Mouse (Mus musculus) stomach, embryonic 14.5 days (tissue): ENCODE results near the gene Zcwpw1. TPM values are rescaled to one million over a fixed set of nuclear protein-coding genes. Genes with fewer than 3 reads are reported as not detected.
"Not testable (repeated sequence)": the region's sequence is repeated elsewhere in the genome, so short reads cannot be mapped to it uniquely, and the experiment has no call there.

ENCODE experiments used
- ATAC-seq: fragments of 200-750 bp; cut with Nextera tagmentation; 2 replicates; pipeline ENCODE4 v1.8.0; 2017; ENCODE audit warnings: low read depth, moderate TSS enrichment; ENCODE audit not compliant: insufficient number of reproducible peaks, insufficient read depth, low FRiP score
- H3K27ac ChIP-seq: fragments of 300-500 bp; sonication (generic); 2 replicates; pipeline ENCODE4 v1.5.1; 2014; ENCODE audit warnings: mild to moderate bottlenecking, low read length, moderate library complexity, mixed read lengths
- H3K27me3 ChIP-seq: fragments of 300-500 bp; sonication (generic); 2 replicates; pipeline ENCODE4 v1.6.1; 2014; ENCODE audit warnings: low read length, control low read depth, mixed read lengths; ENCODE audit not compliant: control insufficient read depth, insufficient read depth
- H3K36me3 ChIP-seq: fragments of 300-500 bp; sonication (generic); 2 replicates; pipeline ENCODE4 v1.6.1; 2014; ENCODE audit warnings: mild to moderate bottlenecking, control low read depth, low read length, moderate library complexity, mixed read lengths; ENCODE audit not compliant: control insufficient read depth, insufficient read depth
- H3K4me1 ChIP-seq: fragments of 300-500 bp; sonication (generic); 2 replicates; pipeline ENCODE4 v1.6.1; 2014; ENCODE audit warnings: low read length, control low read depth, mixed read lengths; ENCODE audit not compliant: control insufficient read depth, insufficient read depth
- H3K4me2 ChIP-seq: fragments of 300-500 bp; sonication (generic); replicated peaks from 2 replicates; pipeline ENCODE4 v1.6.1; 2014; ENCODE audit warnings: low read depth, low read length, control low read depth
- H3K4me3 ChIP-seq: fragments of 300-500 bp; sonication (generic); 2 replicates; pipeline ENCODE4 v1.5.1; 2014; ENCODE audit warnings: low read depth, low read length, control low read depth
- H3K9ac ChIP-seq: fragments of 300-500 bp; sonication (generic); replicated peaks from 2 replicates; pipeline ENCODE4 v1.6.1; 2014; ENCODE audit warnings: low read depth, mild to moderate bottlenecking, control low read depth, low read length, moderate library complexity, mixed read lengths
- H3K9me3 ChIP-seq: fragments of 300-500 bp; sonication (generic); 2 replicates; pipeline ENCODE4 v1.6.1; 2016; ENCODE audit warnings: low read depth, low read length, control low read depth; ENCODE audit not compliant: control insufficient read depth
- WGBS: fragments of 180-500 bp; shearing (Covaris S2); extraction: QIAGEN DNeasy Blood & Tissue Kit; methylation state at CpG from one replicate; pipeline ENCODE4 v1.1.7; 2014; 5-methylcytosine and 5-hydroxymethylcytosine counted together
- polyA plus RNA-seq: library from polyadenylated mRNA; unstranded; fragments of >200 nt; fragmentation: Nextera tagmentation; extraction: Ambion mirVana; gene quantifications from 2 replicates; pipeline ENCODE4 v1.2.1, GENCODE M21; 2014

The Zcwpw1 gene
- polyA plus RNA-seq, 1 experiment from 2014 or later: 22.3 TPM

DNA sequence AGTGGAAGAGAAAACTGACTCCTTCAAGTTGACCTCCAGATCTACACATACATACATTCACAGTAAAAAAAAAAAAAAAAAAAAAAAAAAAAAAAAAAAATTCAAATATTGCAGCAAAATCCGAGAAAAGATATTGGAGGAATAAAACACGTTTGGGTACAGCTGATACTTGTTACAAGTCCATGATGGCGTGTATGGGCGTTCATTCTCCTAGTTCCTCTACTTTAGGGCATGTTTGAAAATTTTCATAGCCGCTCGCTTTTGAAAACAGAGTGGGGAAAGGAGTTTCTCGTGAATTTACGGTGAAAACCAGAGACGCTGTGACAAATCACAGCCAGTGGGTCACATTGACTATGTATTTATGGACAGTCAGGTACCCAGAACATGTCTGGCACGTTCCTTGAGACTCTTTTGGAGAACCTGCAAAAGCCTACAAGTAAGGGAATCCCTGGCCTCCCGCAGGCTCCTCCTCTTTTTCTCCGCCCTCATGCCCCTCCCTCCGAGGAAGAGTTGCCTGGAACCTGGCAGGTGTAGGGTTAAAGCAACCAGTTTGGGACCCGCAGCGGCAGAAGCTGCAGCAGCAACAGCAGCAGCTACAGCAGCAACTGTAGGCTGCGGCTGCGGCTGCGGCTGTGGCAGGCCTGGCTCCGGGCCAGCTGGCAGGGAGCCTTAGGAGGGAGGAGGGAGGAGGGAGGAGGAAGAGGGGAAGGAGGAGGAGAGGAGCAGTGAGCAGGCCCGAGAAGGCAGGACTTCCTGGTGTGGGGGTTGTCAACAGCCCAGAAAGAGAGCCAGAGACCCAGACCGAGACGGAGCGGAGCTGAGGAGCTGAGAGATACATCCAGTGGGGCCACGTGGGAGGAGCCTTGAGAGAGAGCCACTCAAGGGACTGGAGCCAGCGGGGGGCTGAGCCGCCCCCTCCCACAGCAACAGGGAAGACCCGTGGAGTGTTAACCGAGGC lies 42.1 kb upstream of the Zcwpw1 start, which contains the start of gene Tsc22d4:
TSS of gene Tsc22d4 (plus strand) at position 517 of the 958 bp plus-strand sequence.
- peak within 1 kb of the TSS; percentile 84 for H3K4me3 ChIP-seq
- 2% methylated on average over 28 of the region's 28 CpGs for whole genome bisulfite sequencing

DNA sequence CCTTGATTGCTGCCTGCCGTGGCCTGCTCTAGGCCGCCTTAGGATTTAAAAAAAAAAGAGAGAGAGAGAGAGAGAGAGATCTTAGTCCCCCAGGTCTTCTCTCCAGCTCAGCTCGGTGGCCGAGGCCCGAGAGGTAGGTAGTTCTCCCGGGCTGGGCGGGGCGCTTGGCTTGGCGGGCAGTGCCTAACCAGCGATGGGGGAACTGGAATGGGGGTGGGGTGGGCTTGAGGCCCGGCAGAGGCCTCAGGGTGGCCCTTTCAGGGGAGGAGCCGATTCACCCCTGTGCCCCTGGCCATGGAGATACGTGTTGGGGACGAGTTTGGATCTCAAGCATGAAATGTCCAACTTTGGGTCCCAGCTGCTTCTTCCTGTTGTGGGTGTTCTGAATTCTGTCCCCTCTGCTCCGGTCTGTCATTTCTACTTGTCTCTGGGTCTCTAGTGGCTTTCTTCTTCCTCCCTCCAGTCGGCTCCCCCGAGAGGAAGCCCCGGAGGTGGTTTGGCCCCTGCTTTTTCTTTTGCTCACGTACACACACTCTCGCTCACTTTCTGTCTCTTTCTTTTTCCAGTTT lies 41.2 kb upstream of the Zcwpw1 start:
- peak overlapping the region; percentile 84 for H3K4me3 ChIP-seq
- no peaks in the 10 kb centered on the region for H3K9me3 ChIP-seq
- peak; percentile 43 for ATAC-seq
- WGBS: under 1% methylated on average over 20 of the region's 20 CpGs
- peaks cover 8% of the 10 kb centered on the region for H3K36me3 ChIP-seq
- H3K4me2 ChIP-seq: peak overlapping the region; percentile 90
- no peaks in the 10 kb centered on the region for H3K27me3 ChIP-seq
- H3K27ac ChIP-seq: peak overlapping the region; percentile 97
- H3K9ac ChIP-seq: peak overlapping the region; percentile 86
- H3K4me1 ChIP-seq: peaks cover 23% of the 10 kb centered on the region

More for the DNA sequence above, 42.1 kb upstream of the Zcwpw1 start, which contains the start of gene Tsc22d4:
- Histone ChIP-seq H3K9me3 (no peaks in the 10 kb centered on the region), H3K4me1 (peaks cover 23% of the 10 kb centered on the region), H3K36me3 (no peaks in the 10 kb centered on the region), H3K27me3 (no peaks in the 10 kb centered on the region), H3K4me2 (peak within 1 kb of the TSS; percentile 90), H3K27ac (peak within 1 kb of the TSS; percentile 97), H3K9ac (peak within 1 kb of the TSS; percentile 86)
- peak; percentile 86 for ATAC-seq

GRCm38 (mm10) chr5:137746851-137747325 lies 40.7 kb upstream of the Zcwpw1 start:
- Histone ChIP-seq H3K9me3 (no peaks in the 10 kb centered on the region), H3K4me3 (peak overlapping the region; percentile 84), H3K4me2 (peak overlapping the region; percentile 90), H3K4me1 (peaks cover 23% of the 10 kb centered on the region), H3K27ac (peak overlapping the region; percentile 97), H3K9ac (peak overlapping the region; percentile 86), H3K36me3 (peaks cover 13% of the 10 kb centered on the region), H3K27me3 (no peaks in the 10 kb centered on the region)
- 1% methylated on average over 16 of the region's 16 CpGs for WGBS
- no peak for ATAC-seq

DNA sequence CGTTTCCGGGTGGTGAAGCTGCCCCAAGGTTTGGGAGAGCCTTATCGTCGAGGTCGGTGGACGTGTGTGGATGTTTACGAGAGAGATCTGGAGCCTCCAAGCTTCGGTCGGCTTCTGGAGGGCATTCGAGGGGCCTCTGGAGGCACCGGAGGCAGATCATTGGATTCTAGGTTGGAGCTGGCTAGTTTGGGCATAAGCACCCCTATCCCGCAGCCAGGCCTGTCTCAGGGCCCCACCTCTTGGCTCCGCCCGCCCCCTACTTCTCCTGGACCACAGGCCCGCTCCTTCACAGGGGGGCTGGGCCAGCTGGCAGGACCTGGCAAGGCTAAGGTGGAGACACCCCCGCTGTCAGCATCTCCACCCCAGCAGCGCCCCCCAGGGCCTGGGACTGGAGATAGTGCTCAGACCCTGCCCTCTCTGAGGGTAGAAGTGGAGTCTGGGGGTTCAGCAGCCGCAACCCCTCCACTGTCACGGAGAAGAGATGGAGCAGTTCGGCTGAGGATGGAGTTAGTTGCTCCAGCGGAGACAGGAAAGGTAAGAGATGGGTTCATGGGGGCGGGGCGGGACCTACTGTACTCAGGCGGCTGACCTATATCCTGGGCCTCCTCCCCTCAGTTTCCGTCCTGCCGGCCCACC lies 40.2 kb upstream of the Zcwpw1 start:
- Histone ChIP-seq H3K9me3 (no peaks in the 10 kb centered on the region), H3K9ac (peak overlapping the region; percentile 86), H3K4me3 (peak overlapping the region; percentile 84), H3K4me1 (peaks cover 23% of the 10 kb centered on the region), H3K27me3 (no peaks in the 10 kb centered on the region), H3K27ac (peak overlapping the region; percentile 97), H3K4me2 (peak overlapping the region; percentile 90), H3K36me3 (peaks cover 16% of the 10 kb centered on the region)
- WGBS: 2% methylated on average over 26 of the region's 26 CpGs
- ATAC-seq: no peak

DNA sequence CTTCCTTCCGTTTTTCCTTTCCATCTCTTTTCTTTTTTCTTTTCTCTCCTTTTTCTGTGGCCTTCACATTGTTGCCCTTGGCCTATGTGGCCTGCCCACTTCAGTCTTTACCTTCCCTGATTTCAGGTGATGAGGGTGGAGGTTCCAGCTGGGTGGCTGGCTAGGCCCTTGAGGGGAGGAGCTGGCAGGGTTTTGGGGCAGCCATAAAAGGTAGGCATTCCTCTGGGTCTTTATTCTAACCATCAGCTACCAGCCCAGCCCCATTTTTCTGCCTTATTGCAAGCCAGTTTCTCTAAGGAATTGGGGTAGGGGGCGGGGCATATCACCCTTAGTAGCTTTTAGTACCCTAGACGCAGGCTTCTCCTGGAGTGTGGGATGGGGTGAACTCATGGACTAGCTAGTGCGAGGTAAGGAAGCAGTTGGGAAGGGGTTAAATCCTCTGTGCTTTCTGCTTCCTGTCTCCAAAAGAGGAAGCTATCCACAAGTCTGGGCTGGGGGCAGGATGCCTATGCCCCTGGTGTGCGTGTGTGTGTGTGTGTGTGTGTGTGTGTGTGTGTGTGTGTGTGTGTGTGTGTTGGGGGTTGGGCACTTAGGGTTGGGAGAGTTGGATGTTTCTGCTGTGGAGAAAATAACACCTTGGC lies 39.3 kb upstream of the Zcwpw1 start:
- Histone ChIP-seq H3K9ac (no peak overlapping the region), H3K4me2 (peak overlapping the region; percentile 90), H3K4me1 (peaks cover 23% of the 10 kb centered on the region), H3K9me3 (no peaks in the 10 kb centered on the region), H3K27me3 (no peaks in the 10 kb centered on the region), H3K4me3 (peak overlapping the region; percentile 84), H3K36me3 (peaks cover 21% of the 10 kb centered on the region), H3K27ac (peak overlapping the region; percentile 58; the same call in 1 of the 2 replicates)
- ATAC-seq: no peak
- 27% methylated on average over 5 of the region's 5 CpGs for whole genome bisulfite sequencing

GRCm38 (mm10) chr5:137749196-137749836 lies 38.3 kb upstream of the Zcwpw1 start:
- Histone ChIP-seq H3K4me1 (peaks cover 23% of the 10 kb centered on the region), H3K4me2 (peak overlapping the region; percentile 90), H3K36me3 (peaks cover 29% of the 10 kb centered on the region), H3K27ac (peak overlapping the region; percentile 58; the same call in 1 of the 2 replicates), H3K27me3 (no peaks in the 10 kb centered on the region), H3K9me3 (no peaks in the 10 kb centered on the region), H3K4me3 (peak overlapping the region; percentile 84), H3K9ac (no peak overlapping the region)
- no peak for ATAC-seq
- WGBS: 52% methylated on average over 6 of the region's 6 CpGs

- WGBS: 92% methylated on average over 6 of the region's 8 CpGs
- not testable (repeated sequence) for ATAC-seq
Observed at GRCm38 (mm10) chr5:137750212-137750611, 37.4 kb upstream of the Zcwpw1 start.

More at GRCm38 (mm10) chr5:137750212-137750611, 37.4 kb upstream of the Zcwpw1 start:
- H3K27me3 ChIP-seq, H3K4me2 ChIP-seq, H3K9me3 ChIP-seq, H3K9ac ChIP-seq, H3K4me3 ChIP-seq, H3K27ac ChIP-seq: not testable (repeated sequence)
- peaks cover 23% of the 10 kb centered on the region for H3K4me1 ChIP-seq
- H3K36me3 ChIP-seq: peaks cover 29% of the 10 kb centered on the region
